Mouse (Mus musculus) left cerebral cortex, postnatal 10 days (tissue): Measurements from ENCODE around the gene Gtf3c5. TPM values are rescaled to one million over a fixed set of nuclear protein-coding genes. Genes with fewer than 3 reads are reported as not detected.

ENCODE experiments used
- DNase-seq, 2 experiments: peaks; one replicate each; pipeline ENCODE4 v3.0.0; 2021 to 2022; ENCODE audit warnings: low spot score in 2 of 2, mixed read lengths in 1 of 2; ENCODE audit errors: extremely low spot score in 1 of 2
- intact Hi-C: fragments of 180-260 bp; cut with DNase I; formaldehyde crosslinking; loops from one replicate; pipeline ENCODE4 v1.15.1; 2025
- microRNA-seq: library from miRNA; unstranded; fragments of <30 nt; microRNA quantifications from one replicate; pipeline ENCODE4 v1.2.0, GENCODE M21; 2022
- total RNA-seq, 2 experiments: library from RNA; stranded (reverse); gene quantifications; 2 replicates each; pipeline ENCODE4 v1.2.3; 2021

The Gtf3c5 gene
- total RNA-seq, 2 experiments from 2014 or later = 18.6 to 20.2 TPM

DNA sequence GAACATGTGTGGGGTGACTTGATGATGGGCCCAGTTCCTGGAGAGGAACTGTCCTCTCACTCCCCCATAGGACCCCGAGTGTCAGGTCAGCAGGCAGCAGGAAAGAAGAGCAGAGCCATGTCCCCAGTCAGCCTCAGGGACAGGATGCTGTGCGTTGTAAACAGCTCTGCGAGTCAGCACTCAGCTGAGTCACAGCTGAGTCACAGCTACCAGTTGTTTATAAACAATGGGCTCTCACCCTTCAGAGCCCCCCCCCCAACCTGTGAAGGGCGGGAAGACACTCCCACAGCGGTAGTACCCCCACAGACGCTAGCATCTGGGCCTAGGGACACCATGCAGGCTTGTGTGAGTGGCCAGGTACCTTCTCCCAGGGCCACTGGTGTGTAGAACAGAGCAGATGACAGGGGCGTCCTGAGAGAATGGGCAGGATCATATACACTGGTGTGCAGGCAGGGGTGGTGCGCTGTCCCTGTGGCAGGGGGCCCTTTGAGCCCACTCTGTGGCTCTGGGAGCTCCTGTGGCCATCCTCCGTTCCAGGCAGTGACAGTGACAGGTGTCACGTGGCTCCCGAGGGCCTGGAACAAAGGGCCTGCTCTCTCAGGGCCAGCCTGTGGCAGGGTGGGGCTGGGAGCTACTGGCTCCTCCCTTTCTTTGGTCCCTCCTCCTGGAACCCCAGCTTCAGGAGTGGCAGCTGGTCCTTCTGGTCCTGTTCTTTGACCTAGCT, 58.2 kb downstream of the Gtf3c5 start:
- intact Hi-C loops = no loop called here
- peak in 1 of 2 experiments; percentile 72 for DNase-seq

DNA sequence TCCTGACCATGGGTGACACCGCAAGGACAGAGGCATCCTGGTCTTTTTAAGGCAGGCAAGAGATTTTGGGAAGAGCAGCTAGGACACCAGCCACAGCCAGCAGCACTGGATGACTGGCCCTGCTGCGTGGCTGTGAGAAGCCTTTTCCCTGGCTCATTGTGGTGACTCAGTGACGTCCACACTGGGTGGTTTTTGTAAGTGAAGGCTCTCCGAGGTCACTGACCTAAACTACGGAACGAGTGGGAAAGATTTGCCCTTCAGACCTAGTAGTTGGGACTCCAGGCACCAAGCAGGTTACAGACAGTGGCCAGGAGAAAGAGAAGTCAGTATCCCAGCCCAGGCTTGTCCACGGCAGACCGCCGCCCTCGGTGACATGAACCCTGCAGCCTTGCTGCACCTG, 59.1 kb downstream of the Gtf3c5 start:
- no peak for DNase-seq
- intact Hi-C loops = no loop called here

DNA sequence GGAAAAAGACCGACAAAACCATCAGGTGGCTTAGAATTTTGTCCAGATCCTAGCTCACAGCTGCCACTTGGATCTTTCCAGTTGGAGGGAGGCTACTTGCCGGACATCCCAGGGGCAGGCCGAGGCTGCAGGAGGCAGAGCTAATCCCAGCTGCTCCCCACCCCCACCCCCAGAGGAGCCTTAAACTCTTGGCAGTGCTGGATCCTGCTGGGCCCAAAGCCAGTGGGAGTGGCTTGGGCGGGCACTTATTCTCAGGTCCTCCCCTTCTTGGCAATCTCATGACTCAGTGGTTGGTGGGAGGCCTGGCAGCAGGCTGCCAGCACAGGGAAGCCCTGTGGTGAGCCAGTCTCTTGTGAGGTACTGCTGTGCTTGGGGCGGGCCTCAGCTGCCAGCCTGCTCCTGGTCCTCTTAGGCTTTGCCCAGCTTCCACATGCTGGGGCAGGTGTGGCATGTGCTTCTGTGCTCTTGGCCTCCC, 59.9 kb downstream of the Gtf3c5 start:
- intact Hi-C loops = no loop called here
- peak; percentile 86 to 91 for DNase-seq

DNA sequence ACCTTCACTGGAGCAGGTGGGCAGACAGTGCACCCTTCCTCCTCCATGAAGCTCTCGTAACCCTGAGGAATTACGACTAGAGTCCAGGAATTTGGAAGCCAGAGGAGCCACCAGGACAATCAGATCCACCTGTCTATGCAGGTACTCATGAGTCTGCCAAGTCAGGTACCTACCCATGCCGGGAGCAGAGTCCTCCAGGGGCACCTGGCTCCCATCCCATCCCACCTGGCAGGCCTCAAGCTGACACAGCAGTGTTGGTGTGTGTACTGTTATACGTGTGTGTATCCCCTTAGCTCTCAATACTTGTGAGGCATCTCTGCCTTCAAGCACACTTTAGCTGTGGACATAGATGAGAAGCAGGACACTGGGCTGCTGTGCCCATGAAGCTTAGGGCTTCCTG, 61.4 kb downstream of the Gtf3c5 start:
- intact Hi-C loops = no loop called here
- no peak for DNase-seq

DNA sequence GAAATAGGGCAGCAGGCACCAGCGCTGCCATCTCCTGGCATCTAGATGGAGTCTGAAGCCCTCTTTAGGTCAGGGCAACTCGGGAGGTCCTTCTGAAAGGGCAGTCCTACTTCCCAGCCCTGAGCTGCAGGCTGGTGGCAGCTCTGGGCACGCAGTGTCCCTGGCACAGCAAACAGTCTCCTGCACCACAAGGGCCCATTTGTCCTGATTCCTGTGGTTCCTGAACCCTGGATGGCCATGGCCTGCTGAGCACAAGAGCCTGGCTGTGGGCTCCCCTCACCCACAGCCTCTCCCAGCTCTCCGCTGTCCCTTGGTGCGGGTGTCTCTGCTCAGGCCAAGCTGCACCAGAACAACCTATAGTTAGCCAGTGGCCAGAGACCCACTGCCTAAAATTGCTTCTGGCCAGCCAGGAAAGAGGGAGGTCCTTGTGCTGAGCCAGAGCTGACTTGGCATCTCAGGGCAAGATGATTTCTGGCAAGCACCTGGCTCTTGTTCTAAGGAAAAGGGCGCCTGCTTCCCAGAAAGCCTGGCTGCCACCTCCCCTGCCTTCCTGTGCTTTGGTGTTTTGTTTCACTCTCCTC, 61.9 kb downstream of the Gtf3c5 start:
- intact Hi-C loops = no loop called here
- peak; percentile 53 to 76 for DNase-seq

DNA sequence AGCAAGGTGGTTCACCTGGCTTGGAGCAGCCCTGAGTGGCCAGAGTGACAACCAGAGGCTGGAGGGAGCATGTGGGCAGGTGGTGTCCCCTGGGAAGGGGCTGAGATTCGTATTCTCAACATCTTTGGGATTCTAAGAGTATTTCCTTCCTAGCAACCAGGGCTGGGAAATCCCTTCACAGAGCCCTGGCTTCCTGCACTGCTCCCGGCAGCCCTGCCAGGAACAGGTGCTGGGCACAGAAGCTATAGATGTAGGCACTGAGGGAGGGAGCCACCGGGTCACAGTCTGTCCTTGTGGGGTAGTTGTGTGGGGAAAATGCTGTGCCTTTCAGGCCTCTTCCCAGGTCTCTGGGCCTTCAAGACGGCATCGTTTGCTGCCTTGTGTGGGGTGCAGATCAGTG, 63.0 kb downstream of the Gtf3c5 start:
- intact Hi-C loops = no loop called here
- peak in 1 of 2 experiments; percentile 27 for DNase-seq

DNA sequence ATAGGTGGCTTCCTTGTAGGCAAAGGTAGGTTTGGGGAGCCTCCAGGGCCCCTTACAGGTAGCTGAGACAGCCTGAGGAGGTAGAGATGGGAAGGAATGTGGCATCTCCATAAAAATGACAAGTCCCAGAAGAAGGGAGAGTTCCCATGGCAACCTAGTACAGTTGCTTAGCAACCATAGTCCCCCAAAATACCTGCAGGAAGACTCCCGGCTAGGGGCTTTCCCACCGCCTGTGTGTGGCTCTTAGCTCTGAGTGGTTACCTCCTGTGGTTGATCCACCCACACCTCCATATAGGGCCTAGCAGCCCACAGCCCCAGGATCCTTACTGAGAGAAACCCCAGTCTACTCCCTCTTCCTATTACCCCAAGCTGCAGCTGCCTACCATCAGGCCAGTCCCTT, 65.3 kb downstream of the Gtf3c5 start:
- intact Hi-C loops = no loop called here
- peak; percentile 59 to 83 for DNase-seq

DNA sequence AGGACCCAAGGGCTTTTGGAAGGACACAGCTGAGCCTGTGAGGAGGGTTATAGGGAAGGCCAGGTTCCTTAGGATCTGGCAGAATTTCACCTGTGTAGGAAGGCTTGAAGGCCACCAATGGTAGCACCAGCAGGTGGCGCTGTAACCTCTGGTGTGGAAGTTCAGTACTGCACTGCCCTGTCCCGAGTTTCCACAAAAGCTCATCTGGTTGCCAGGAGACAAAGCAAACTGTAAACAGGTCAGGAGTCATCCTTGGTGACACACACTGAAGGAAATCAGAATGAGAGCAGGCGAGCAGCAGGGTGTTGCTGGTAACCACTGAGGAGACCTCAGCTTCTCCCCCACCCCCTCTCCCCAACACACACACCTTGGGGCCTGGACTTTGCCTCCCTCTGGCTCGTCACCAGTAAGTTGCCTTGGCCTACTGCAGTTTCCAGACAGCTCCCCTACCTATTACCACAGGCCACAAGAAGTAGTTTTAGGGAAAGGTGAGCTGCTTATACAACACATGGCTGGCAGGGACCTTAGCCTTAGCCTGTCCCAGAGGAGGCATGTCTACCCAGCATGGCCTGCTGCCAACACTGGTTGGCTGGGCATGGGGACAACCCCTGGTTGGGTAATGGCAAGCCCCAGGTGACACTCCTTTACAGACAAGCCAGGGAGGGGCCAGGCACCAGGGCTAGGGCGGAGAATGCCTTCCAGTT, 66.2 kb downstream of the Gtf3c5 start:
- DNase-seq = peak in 1 of 2 experiments; percentile 87
- intact Hi-C loops = no loop called here

Small RNA genes lying within 50 kb of the gene (microRNA-seq; reads per million reads assigned to microRNA genes)
- not detected for gene Gm22824

Other genes with a start within 250 kb of the Gtf3c5 start
- 10 to 100 TPM; 26.9 to 27.3 TPM for gene Ppp1r26, start 137.0 kb downstream of the Gtf3c5 start, total RNA-seq
- 1 to 10 TPM; 3.2 to 3.5 TPM for gene 1700007K13Rik, start 117.4 kb downstream of the Gtf3c5 start, total RNA-seq
- gene Mrps2, start 115.7 kb downstream of the Gtf3c5 start, total RNA-seq = 10 to 100 TPM; 38.8 to 38.9 TPM
- gene Gbgt1, start 86.9 kb downstream of the Gtf3c5 start, total RNA-seq = 1 to 10 TPM; 2.4 to 2.7 TPM
- 1 to 10 TPM; 1.8 to 3.1 TPM for gene Gm10134, start 77.7 kb downstream of the Gtf3c5 start, total RNA-seq
- gene Ralgds, start 70.6 kb downstream of the Gtf3c5 start, total RNA-seq = 100 to 1,000 TPM; 148 to 156 TPM
- gene Cel, start 20.3 kb downstream of the Gtf3c5 start, total RNA-seq = not detected
- gene Gfi1b, start 38.2 kb upstream of the Gtf3c5 start, total RNA-seq = not detected
- gene Tsc1, start 57.5 kb upstream of the Gtf3c5 start, total RNA-seq = 10 to 100 TPM; 42.4 to 43.0 TPM
- gene Spaca9, start 116.0 kb upstream of the Gtf3c5 start, total RNA-seq = under 1 TPM in 1 of 2 experiments, not detected in 1; 0.60 TPM
- gene Ak8, start 116.4 kb upstream of the Gtf3c5 start, total RNA-seq = 1 to 10 TPM; 1.2 to 2.0 TPM